Comparison of ENCODE assay signal across 27 mouse cellular contexts in genomic region chr5:90473902-90474301, GRCm38 (mm10). TPM values are rescaled to one million over a fixed set of nuclear protein-coding genes. Genes with fewer than 3 reads are reported as not detected.
"Had no signal": no experiment of that assay in that cellular context is flagged by ENCODE, and none has a peak within 500 bp of the region (broad histone marks: within the 10 kb centered on the region; RNA-seq: fewer than 3 reads in every experiment).

No protein-coding gene starts in this region.

- H3K4me3 ChIP-seq: heart, adult 2 months; heart, embryonic 13.5 days; heart, embryonic 15.5 days; hindbrain, embryonic 13.5 days; intestine, embryonic 15.5 days; layer of hippocampus, adult 2 months; left cerebral cortex, adult 2 months; limb, embryonic 10.5 days; limb, embryonic 12.5 days; liver, embryonic 13.5 days had no signal

- H3K27ac ChIP-seq: heart, adult 2 months; heart, embryonic 13.5 days; heart, embryonic 15.5 days; hindbrain, embryonic 13.5 days; intestine, embryonic 15.5 days; layer of hippocampus, adult 2 months; left cerebral cortex, adult 2 months; limb, embryonic 10.5 days; limb, embryonic 12.5 days; liver, embryonic 13.5 days had no signal

- H3K4me1 ChIP-seq: heart, embryonic 13.5 days; heart, embryonic 15.5 days; hindbrain, embryonic 13.5 days; intestine, embryonic 15.5 days; limb, embryonic 12.5 days; liver, embryonic 13.5 days had no signal

- ATAC-seq: hindbrain, embryonic 16.5 days; inflammation-experienced regulatory T-cells, adult 6 months; intestine, embryonic 15.5 days; intestine, postnatal 0 days had no signal

- H3K27me3 ChIP-seq: heart, embryonic 13.5 days; heart, embryonic 15.5 days; hindbrain, embryonic 13.5 days; intestine, embryonic 15.5 days; limb, embryonic 12.5 days; liver, embryonic 13.5 days had no signal

- H3K36me3 ChIP-seq: heart, embryonic 13.5 days; heart, embryonic 15.5 days; hindbrain, embryonic 13.5 days; intestine, embryonic 15.5 days; limb, embryonic 10.5 days; limb, embryonic 12.5 days; liver, embryonic 13.5 days had no signal

- DNase-seq: gastrocnemius, postnatal 14 days; gastrocnemius, postnatal 36 days; heart, adult 11 months; heart, adult 2 months; heart, postnatal 14 days; heart, postnatal 36 days; kidney, adult 18-20 months; kidney, adult 8-10 months; kidney, postnatal 10 days; kidney, postnatal 25 days; kidney, postnatal 4 days; liver, embryonic 13.5 days had no signal

- H3K9me3 ChIP-seq: heart, embryonic 13.5 days; heart, embryonic 15.5 days; hindbrain, embryonic 13.5 days; intestine, embryonic 15.5 days; limb, embryonic 10.5 days; limb, embryonic 12.5 days; liver, embryonic 13.5 days had no signal

- H3K9ac ChIP-seq: heart, embryonic 13.5 days; heart, embryonic 15.5 days; hindbrain, embryonic 13.5 days; intestine, embryonic 15.5 days; limb, embryonic 12.5 days; liver, embryonic 13.5 days had no signal

- H3K4me2 ChIP-seq: heart, embryonic 11.5 days; heart, embryonic 13.5 days; heart, embryonic 15.5 days; hindbrain, embryonic 13.5 days; intestine, embryonic 15.5 days; limb, embryonic 12.5 days; liver, embryonic 13.5 days had no signal

RNA-seq across cellular contexts. Expression of gene Alb, which starts 13.2 kb away (rescaled TPM):
- polyA plus RNA-seq: hindbrain, embryonic 11.5 days; hindbrain, embryonic 16.5 days; inflammation-experienced regulatory T-cells, adult 6 months; limb, embryonic 10.5 days had no signal

RNA-seq across cellular contexts. Expression of gene Afp, which starts 16.6 kb away (rescaled TPM):
- polyA plus RNA-seq: heart, adult 2 months; hindbrain, embryonic 11.5 days had no signal

RNA-seq across cellular contexts. Expression of gene Afm, which starts 44.8 kb away (rescaled TPM):
- polyA plus RNA-seq: heart, adult 2 months; heart, embryonic 11.5 days; heart, embryonic 15.5 days; heart, postnatal 0 days; hindbrain, embryonic 11.5 days; hindbrain, embryonic 13.5 days; hindbrain, embryonic 16.5 days; inflammation-experienced regulatory T-cells, adult 6 months; limb, embryonic 10.5 days; limb, embryonic 12.5 days; limb, embryonic 14.5 days had no signal
